Mouse (Mus musculus) erythroid progenitor cell, adult 5-6 weeks (primary cell): ENCODE measurements at regions not wholly inside any gene's neighbourhood (a gene's known extent, or its start where the extent isn't known, plus 50 kb on each side); places are given as distances from the start of the nearest gene placed in this dataset.

ENCODE experiments used
- ATAC-seq: replicated peaks from 2 replicates; pipeline ENCODE4 v1.8.0; 2016; ENCODE audit warnings: moderate number of reproducible peaks, mild to moderate bottlenecking, moderate TSS enrichment, inconsistent platforms; ENCODE audit not compliant: poor library complexity, low FRiP score, severe bottlenecking

DNA sequence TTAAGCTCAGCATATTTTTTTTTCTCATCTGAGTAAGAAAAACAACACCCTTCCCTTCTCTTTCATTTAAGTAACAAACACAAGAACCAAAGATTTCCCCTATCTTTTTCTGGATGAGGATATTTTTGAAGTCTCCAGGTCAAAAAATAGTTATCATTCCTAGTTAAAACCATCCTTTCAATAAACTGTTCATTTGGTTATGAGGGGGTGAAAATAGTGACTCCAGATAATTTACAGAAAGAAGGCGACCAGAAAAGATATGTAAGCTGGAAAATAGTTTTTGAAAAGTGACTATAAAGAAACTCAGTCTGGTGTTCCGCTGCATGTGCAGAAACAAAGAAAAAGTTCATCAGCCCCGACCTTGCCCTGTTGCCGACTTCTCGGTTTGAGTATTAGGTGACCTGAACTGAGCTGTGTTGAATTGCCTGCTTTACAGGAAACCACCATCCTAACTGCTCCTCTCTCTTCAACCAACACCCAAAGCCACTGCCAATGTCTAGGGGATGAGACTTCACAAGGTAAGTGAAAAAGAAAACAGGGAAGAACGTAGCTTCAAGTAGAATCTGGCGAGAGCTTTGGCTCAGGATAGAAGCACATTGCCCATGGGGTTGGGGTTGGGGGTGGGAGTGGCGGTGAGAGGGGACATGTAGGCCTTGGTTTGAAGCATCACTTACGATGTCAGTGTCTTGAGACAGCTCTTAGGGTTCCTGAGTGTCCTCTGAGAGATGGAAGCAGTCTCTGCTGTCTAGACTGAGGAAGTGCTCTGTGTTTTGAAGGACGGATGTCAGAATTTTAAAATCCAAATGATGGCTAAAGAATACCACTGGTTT lies 104.6 kb downstream of the Ube2e3 start:
- no peak for ATAC-seq

DNA sequence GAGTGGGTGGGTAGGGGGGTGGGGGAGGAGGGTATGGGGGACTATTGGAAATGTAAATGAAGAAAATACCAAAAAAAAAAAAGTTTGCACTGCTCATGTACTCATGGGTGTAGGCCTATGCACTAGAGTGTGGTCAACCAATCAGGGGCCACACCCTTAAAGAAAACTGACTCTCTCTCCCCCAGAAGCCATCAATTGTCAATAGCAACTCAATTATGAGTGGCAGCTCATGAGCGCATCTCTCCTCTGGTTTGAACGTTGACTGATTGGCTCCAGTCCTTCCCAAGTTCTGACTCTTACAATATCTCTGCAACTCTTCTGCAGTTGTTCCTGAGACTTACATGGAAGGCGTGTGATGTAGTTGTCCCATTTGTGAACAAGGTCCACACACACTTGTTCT lies 105.9 kb downstream of the Ube2e3 start:
- ATAC-seq = no peak

DNA sequence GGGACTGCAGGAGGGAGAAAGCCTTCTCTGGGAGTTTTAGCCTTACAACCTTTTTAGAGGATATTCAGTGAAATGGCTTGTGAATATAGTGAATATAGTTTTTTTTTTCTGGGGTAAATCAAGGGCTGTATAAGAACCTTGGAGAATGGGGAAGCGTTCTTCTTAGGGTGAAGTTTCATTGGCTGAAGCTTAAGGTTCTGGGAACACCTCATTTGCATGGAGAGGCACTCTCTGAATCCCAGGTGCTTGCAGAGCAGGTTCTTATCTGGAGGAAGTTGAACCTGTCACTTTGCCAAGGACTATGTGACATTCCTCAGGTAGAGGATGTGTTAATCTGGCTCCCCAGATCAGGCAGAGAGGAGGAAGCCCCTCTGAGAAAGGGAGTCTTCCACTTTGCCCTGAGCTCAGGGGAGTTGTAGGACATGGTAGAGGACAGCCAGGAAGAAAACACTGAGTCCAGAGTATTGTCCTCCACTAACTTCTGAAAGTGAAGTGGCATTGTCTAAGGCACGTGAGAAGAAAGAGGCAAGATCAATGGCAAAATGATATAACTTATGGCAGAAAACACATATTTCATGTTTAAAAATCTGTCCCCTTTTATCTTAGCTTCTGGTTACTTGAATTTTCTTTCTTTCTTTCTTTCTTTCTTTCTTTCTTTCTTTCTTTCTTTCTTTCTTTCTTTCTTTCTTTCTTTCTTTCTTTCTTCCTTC lies 106.9 kb downstream of the Ube2e3 start:
- ATAC-seq = no peak

DNA sequence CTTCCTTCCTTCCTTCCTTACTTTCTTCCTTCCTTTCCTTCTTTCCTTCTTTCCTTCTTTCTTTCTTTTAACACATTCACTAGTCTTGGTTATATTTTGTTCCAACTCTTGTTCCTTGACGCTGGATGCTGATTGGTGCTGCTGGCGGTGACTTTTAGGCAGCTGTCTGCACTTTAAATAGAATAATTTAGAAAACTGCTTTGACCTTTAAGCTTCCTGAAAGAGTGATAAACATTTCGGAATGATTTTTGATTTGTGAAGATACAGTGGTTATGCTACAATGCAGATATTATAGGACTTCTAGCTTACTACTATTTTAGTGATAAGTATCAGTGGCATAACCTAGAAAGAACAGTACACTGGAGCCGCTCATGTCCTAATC lies 107.5 kb downstream of the Ube2e3 start:
- no peak for ATAC-seq

DNA sequence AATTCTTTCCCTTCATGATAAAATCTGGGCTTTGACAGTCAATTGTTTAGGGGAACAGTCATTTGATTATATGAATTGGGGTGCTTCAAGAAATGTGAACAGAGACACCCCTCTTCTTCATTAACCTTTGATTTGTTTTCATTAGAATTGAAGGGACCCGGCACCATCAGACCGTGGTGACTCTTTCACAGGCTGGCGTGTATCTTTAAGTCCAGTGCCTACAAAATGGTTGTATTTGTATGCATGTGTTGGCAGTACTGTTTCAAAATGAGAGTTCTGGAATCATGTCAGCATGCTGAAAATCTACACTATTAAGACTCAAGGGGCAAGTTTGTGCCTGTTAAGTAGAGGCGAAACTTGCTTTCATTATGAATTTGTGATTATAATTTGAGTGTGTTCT lies 108.2 kb downstream of the Ube2e3 start:
- no peak for ATAC-seq

DNA sequence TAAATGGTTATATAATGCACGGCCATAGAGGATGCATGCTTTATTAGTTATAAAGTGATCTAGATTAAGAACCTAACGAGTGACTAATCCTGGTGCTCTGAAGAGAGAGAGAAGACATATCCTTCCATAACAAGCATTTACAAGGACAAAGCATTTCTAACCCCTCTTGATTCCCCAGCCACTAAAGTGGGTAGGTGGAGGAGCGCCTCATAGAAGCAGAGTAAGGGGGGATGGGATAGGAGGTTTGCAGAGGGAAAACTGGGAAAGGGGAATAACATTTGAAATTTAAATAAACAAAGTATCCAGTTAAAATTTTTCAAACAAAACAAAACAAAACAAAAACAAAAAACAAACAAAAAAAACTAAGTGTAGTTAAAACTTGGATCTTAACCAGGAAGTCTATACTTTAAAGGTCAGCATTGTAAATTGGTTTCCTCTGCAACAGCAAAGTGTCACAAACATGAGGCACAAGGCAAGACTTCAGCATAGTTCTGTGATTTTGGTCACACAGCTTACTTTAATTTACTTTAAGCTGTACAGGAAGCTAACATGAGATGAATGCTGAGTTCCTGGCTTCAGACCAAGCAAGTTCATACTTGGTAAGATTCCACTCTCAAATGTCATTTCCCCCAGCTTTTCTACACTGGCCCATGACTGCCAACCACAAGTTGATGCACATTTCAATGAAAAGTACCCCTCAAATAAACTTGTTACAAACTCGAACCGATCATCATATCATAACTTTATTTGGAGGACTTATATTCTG lies 109.9 kb downstream of the Ube2e3 start:
- no peak for ATAC-seq

DNA sequence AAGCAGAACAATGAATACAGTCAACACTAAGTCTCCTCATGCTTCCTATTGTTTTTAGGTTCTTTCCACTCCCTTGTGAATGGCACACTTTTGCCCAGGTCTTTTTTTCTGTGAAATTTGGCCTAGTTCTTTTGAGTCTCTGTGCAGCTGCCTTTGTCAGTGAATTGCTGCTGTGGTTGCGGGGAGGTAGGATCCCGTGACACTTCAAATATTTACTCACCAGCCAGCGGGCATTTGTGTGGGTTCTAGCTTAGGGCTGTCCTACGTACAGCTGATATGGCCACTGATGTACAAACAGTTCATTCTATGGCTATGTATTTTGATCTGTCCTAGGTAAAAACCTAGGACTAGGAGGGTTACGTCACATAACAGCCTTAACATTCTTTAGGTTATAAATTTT lies 112.1 kb downstream of the Ube2e3 start:
- no peak for ATAC-seq

DNA sequence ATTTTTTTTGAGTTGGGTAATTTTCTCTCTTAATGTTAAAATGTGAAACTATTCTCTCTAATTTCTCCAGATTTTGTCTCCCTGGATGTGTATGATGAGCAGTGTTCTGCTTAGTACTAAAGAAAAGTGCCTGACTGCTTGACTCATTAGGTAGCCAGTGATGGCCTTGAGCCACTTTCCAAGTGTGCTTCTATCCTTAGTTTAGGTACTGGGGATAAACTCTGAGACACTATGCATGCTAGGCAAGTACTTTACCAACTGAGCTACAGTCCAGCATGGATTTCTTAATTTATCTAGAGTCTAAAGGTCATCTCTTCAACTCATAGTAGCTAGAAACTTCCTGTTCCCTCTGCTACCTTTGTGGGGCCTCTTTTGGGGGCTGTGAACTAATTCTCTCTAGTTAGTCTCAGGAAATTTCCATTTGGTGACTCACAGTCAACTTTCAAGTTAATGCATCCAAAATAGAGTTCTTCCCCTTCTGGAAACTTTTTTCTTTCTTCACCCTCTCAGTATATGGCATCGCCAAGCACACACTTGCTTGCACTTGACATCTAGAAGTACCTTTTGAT lies 112.8 kb downstream of the Ube2e3 start:
- no peak for ATAC-seq

DNA sequence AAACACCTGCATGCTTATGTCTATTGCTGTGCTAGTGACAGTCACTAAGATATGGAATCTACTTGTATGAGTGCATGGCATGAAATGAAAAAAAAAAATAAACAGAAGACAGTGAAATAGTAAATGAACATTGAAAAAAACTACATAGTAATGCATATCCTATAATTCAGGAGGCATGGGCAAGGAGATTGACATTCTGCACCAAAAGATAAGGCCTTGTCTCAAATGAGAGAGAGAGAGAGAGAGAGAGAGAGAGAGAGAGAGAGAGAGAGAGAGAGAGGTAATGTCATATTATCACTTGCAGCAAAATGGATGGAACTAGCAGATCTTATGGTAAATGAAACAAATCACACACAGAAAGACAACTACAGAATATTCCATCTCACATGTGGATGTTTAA lies 115.4 kb downstream of the Ube2e3 start:
- no peak for ATAC-seq

DNA sequence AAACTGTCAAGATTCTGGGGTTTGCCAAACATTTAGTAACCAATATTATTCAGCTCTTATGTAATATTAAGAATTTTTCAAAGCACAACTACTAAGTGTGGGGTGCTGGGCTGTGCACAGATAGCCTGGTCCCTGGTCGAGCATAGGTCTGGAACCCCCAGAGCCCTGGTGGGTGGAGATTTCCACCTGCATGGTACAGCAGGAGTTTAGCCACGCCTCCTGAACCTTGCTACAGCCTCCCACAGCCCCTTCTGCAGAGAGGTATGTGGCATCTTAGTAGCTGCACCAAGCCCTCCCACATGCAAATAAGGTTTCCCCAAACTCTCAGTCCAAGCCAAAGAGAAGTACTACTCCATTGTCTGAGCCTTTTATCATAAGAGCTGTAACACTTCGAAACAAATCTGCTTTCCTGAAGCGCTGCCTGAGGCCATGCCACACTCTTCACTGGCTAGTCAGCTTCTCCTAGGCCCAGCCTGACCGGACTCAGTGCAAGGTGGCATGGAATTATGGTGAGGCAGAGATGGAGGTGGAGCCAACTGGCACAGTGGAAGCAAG lies 116.1 kb downstream of the Ube2e3 start:
- ATAC-seq = no peak

DNA sequence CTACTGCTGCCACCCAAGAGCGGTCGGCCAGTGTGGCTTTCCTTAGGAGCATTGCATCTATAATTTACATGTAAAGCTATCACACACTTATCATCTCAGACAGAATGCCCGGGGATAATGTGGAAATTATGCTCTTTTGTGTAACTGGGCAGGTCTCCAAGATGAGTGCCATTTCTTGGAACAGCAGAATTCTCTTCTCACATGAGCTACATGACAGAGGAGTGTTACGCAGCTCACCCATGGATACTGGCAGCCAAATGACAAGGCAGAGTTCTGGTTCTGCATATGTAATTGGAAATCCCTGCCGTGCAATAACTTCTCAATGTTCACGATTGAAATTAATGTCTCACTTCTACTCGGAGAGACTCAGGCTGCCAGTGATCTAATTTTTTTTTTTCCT lies 119.1 kb downstream of the Ube2e3 start:
- ATAC-seq = no peak

DNA sequence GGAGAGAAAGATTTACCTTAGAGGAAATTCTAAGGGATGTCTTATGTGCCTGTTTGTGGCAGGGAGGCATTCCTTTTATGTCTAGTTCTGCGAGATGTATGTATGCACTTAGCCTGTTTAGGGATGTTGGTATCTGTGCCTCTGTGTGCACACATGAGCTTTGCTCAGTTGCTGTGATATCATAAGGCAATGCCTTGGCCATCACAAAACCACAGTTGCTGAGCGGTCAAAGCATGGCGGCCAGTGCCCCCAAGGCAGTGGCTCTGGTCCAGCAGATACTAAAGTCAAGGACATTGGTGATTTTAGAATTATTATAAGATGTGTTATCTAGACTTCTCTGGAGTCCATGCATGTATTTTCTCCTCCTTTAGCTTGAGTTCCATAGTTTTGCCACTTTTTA lies 119.5 kb downstream of the Ube2e3 start:
- no peak for ATAC-seq

DNA sequence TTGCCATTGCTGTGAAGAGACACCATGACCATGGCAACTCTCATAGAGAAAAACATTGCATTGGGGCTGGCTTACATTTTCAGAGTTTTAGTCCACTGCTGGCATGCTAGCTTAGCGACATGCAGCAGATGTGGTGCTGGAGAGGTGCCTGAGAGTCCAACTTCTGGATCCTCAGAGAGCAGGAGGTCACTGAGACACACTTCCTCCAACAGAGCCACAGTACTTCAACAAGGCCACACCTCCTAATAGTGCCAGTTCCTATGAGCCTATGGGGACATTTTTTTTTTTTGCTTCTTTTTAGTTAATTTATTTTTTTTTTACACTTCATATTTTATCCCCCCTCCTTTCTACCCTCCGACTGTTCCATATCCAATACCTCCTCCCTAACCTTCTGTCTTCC lies 120.3 kb downstream of the Ube2e3 start:
- ATAC-seq = no peak

DNA sequence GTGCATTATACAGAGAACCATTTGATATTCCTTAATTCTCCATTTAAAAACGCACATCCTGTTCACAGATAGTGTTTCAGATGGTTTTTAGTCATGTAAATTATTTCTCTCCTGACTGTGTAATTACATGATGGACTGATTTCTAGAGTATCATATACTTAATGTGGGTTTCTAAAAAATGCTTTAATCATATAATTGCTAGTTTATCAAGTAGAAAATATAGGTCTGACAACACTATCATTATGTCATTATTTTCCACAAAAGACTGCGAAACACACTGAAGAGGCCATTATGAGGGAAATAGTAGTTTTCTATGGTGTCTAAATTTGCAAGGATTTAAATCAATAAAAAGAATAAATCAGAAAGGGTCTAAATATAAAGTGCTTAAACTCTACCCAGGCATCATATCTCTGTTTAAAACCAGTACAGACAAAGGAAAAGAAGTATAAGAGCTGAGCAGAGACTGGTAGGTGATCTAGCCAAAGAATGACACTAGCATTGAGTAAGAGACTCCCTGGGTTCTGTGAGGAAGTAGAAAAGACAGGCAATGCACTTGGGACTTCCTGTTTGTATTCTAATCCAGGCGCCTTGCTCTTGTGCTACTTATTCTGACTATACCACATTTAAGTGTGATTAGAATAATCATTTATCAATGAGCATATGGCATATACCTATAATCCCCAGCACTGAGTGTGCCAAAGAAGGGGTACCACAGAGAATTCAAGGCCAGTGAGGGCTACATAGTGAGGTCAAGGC lies 127.1 kb downstream of the Ube2e3 start:
- no peak for ATAC-seq

DNA sequence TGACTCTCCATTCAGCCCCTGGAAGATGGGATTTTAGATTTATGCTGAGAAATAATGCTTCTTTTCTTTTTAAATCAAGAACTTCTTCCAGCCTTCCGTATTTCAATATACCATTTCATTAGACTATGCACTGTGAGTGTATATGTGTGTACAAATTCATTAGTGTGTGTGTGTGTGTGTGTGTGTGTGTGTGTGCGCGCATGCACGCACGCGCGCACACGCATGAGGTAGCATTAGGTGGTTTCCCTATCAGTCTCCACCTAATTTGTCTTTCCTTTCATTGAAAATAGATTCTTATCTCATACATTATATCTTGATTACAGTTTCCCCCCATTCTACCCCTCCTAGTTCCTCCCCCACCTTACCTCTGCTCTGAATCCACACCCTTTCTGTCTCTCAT lies 130.7 kb downstream of the Ube2e3 start:
- no peak for ATAC-seq

DNA sequence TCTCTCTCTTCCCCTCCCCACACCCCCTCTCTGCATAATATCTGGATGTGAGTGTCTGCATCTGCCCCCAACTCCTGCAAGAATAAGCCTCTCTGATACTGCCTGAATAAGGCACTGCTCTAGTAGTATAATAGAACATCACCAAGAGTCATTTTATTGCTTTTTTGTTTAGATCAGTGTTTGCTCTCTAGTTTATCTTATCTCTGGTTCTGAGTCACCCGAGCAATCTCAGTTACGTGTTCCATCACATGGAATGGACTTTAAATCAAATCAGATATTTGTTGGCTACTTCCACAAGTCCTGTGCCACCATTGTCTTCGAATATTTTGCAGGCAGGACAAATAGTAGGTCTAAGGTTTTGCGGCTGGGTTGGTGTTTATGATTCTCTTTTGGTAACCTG lies 131.5 kb downstream of the Ube2e3 start:
- ATAC-seq = no peak

DNA sequence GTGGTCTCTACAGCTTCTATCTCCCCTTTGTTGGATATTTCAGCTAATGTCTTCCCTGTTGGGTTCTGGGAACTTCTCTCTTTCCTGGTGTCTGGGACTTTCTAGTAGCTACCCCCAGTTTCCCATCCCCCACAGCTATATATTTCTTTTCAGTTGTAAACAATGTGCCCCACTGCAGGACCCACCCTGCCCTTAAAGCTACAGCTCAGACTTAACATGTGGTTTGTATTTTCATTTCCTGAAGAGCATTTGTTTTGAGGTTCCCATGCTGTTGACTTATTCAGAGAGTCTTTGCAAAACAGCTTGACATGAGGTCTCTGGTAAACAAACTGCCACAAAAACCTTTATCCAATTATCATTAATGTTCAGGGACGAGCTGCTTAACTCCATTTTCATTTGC lies 136.9 kb downstream of the Ube2e3 start:
- no peak for ATAC-seq

DNA sequence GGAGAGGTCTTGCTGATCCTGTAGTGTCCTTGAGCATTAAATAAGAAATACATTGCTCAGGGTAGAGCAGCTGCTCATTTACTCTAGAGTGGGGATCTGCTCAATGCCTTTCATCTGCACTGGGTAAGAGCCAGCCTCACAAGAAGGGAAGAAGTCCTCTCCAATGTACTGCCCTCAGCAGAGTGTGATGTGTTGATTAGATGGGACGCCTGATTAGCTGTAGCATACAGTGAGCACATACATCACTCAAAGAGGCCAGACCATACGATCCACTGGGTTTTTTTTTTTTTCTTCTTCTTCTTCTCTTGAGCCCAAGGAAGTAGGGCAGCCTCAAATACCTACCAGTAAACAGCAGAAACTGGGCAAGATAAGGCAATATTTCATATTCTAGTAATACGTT lies 140.7 kb downstream of the Ube2e3 start:
- no peak for ATAC-seq

DNA sequence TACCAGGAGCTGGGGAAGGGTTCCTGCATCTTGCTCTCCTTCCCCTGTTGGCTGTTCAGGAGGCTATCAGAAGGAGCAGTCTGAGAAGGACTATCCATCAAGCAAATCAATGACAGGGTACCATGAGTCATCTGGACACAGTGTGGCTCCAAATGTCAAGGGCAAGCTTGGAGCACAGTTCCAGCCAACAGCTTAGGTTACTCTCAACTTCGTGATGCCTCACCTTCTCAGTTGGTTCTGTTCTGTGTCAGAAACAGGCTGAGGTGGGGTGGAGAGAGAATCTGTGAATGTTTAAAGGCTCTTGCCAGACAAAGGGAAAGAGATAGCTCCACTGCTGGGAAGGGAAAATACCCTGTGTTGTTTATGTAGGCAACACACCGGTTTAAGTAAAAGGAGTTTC lies 141.9 kb downstream of the Ube2e3 start:
- ATAC-seq = no peak

DNA sequence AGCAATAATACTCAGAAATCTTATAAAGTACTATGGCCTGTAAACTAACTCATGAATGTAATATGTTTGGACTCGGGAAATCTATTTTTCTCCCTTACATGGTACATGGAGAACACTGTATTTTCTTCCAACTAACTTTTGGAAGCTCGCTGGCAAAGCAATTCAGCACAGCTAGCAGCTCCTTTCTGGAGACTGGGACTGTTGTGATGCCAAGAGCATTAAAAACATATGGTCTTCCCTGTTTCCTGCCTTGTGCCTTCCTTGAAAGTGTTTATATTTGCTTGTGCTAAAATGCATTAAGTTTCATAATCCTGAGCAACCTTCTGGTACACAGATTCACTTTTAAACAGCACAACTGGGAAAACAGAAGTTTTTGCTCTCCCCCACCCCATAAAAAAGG lies 142.3 kb downstream of the Ube2e3 start:
- no peak for ATAC-seq
